Mouse (Mus musculus): Measurements from ENCODE around the gene Gm14214.

Gm14214 gene

GRCm38 (mm10) chr2:154769930-154770329, at the start of gene Gm14214:
Gene Gm14214 (minus strand): TSS chr2:154770030.
- no peak for DNase-seq (ENCODE audit: low spot score in 2 of 2)

DNA sequence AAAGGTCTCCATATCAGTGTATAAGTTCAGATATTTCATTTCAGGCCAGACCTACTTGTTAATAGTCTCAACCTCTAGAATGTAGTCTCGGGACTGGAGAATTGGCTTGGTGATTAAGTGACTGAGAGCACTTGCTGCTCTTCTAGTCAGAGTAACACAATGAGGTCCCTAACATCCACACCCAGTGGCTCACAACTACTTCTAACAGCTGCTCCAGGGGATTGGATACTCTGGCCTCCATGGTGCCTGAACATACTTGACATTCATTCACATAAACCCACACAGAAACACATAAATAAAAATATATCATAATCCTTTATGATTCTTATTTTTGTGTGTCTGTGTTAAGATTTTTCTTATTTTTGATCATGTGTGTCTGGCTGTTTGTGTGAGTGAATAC, 48.8 kb upstream of the Gm14214 start:
- no peak for DNase-seq (ENCODE audit: low spot score in 2 of 2)

GRCm38 (mm10) chr2:154817788-154818187, 48.0 kb upstream of the Gm14214 start:
- DNase-seq (ENCODE audit: low spot score in 2 of 2) = no peak

DNA sequence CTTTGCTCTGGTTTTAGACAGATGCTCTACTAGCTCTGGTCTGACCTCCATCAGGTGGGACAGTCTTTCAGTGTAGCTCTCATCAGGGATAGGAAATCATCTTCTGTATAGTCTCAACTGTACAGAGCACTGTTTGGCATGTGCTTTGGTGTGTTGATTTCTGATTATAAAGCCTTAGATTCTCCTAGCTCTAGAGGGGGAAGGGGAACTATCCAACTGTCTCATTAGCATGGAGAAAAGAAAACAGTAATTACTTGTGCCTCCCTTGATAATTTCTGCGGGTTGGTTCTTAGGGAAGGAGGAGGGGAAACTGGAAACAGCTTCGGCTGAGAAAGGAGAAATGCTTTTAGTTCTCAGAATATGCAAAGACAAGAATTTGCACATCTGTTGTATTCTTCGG, 47.3 kb upstream of the Gm14214 start:
- DNase-seq (ENCODE audit: low spot score in 2 of 2) = no peak

GRCm38 (mm10) chr2:154813426-154813825, 43.6 kb upstream of the Gm14214 start:
- DNase-seq (ENCODE audit: low spot score in 2 of 2) = no peak

DNA sequence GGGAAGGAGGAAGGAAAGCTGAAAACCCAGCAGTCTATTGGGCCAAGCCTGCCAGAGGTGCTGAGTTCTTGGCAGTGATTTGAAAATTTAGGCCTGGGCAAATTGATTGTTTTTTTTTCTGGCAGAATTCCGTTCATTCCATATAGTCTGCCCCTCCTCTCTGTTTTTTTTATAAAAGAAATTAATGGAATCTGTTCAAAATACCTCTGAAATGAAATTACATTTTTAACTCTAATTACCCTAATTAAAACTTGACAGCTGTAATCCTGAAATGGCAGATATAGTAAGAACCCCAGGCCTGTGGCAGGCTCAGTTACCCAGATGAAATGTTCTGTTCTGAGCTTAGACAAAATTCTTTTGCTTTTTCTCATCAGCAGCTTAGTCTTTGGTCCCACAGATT, 41.0 kb upstream of the Gm14214 start:
- DNase-seq (ENCODE audit: low spot score in 2 of 2) = no peak

DNA sequence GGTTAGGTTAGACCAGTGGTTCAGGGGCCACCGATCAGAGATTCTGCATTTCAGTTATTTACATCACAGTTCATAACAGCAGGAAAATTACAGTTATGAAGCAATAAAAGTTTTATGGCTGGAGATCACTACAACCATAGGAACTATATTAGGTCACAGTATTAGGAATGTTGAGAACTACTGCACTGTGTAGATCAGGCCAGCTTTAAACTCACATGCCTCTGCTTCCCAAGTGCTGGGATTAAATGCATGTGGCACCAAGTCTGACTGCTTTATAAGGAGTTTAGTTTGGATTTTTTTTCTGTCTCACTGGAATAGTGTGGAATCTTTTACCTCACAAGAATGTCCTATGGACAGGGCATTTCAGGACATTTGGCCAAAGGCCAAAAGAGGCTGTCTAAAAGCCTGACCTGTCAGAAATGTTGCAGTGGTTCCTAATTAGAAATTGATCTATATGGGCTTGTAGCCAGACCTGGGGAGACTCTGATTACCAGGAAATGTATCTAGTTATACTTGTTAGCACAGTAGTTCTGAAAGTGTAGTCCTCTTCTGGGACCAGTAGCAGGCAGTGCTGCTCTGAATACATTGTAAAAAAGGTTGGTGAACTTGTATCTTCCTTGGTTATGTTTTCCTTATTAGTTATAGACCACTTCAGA, 39.4 kb upstream of the Gm14214 start:
- peak; percentile 31 to 50 for DNase-seq (ENCODE audit: low spot score in 2 of 2)

DNA sequence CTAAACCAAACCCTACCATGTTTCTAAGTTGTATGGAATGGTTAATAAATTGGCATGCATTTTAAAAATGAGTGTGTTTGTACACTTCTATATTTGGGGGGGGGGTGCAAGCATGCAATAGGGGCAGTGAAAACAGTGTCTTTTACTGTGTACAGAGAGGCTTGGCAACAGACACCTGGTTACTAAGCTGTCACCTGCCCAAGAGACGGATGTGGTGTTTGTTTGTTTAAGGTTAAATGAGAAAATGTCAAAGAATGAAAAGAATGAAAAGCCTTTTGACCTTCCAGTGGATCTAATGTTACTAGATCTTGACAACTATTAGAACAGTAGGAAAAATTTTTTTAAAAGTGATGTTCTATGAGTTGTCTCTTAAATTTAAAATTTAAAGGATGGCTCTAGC, 37.9 kb upstream of the Gm14214 start:
- DNase-seq (ENCODE audit: low spot score in 2 of 2) = no peak

GRCm38 (mm10) chr2:154803845-154804244, 34.0 kb upstream of the Gm14214 start:
- no peak for DNase-seq (ENCODE audit: low spot score in 2 of 2)

DNA sequence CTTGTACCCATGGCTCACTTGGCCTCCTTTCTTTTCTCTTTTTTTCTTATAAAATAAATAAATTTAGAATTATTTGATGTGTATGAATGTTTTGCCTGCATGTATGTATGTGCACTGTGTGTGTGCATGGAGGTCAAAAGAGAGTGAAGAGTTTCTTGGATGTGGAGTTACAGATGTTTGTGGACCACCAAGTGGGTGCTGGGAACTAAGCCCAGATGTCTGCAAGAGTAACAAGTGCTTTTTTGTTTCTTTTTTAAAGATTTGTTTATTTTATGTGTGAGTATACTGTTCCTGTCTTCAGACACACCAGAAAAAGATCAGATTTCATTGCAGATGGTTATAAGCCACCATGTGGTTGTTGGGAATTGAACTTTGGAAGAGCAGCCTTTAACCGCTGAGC, 33.5 kb upstream of the Gm14214 start:
- no peak for DNase-seq (ENCODE audit: low spot score in 2 of 2)

GRCm38 (mm10) chr2:154791661-154792642, 22.1 kb upstream of the Gm14214 start:
- DNase-seq (ENCODE audit: low spot score in 2 of 2) = peak; percentile 84 to 86

- peak; percentile 96 for DNase-seq (ENCODE audit: low spot score in 2 of 2)
Observed at GRCm38 (mm10) chr2:154790656-154791483, 21.0 kb upstream of the Gm14214 start, which contains the start of the genes Raly and a. Gene Raly (plus strand): TSS chr2:154791096. Gene a (plus strand): TSS chr2:154791402.

- DNase-seq (ENCODE audit: low spot score in 2 of 2) = peak in 1 of 2 experiments; percentile 11
Observed at GRCm38 (mm10) chr2:154789977-154790655, 20.3 kb upstream of the Gm14214 start.

DNA sequence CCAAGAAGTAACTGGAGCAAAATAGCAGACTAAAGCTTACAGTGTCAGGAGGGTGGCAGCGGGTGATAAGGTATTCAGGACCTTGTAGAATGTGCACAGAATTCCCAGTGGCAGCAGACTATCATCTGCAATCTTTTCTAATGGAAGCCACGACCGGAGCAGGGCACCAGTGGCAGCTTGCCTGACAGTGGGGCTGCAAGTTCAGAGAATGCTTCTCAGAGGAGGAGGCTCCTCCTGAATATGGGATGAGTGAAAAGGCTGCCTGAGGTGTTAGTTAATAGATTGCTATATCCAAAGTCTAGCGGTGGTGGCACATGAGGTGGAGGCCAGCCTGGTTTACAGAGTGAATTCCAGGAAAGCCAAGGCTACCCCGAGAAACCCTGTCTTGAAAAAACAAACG, 19.6 kb upstream of the Gm14214 start:
- DNase-seq (ENCODE audit: low spot score in 2 of 2) = no peak

DNA sequence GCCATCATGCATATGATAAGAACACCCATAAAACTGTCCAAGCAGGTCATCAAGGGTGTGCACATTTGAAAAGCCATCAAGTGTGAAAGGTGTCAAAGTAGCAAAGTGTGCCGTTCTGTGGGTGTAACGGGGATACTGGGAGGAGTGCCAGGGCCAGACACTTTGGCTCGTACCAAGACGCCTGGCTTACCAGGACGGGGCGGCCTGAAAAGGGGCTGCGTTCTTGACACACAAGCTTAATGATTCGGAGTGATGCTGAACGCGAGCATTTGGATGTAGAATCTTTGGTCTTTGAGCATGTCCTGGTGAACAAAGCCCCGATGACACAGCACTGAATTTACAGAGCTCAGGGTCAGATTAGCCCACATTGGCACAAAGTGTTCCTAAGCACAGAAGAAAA, 16.9 kb upstream of the Gm14214 start:
- DNase-seq (ENCODE audit: low spot score in 2 of 2) = no peak

DNA sequence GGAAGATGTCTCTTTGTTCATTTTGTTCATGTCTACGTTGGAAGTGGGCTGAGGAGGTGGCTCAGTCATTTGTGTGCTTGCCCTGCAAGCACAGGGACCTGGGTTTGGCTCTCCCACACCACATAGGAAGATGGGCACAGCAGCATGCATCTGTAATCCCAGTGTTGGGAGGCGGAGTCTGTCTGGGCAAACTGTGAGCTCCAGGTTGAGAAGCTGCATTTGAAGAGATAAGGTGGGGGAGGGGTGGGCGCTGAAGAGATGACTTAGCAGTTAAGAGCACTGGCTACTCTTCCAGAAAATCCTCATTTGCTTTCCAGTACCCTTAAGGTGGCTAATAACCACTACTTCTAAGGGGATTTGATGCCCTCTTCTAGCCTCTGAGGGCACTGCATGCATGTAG, 16.4 kb upstream of the Gm14214 start:
- DNase-seq (ENCODE audit: low spot score in 2 of 2) = no peak

DNA sequence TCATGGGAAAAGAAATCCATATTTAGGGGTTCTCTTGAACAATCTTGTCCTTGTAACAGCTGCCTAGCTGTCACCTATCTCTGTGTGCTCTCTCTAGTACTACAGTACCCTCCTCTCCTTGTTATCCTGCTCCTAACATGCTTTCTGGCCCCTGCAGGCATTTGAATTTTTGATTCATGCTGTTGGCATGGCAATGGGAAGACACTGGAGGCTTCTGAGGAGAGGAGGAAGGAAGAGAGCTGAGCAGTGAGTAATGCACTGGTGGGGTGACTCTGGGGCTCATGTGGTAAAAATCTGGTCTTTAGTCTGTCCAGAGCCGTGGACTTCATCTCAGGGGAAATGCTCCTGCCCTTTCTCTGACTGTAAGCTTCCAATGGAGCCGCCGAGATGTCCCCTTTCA, 15.5 kb upstream of the Gm14214 start:
- no peak for DNase-seq (ENCODE audit: low spot score in 2 of 2)

- DNase-seq (ENCODE audit: low spot score in 2 of 2) = no peak
Observed at GRCm38 (mm10) chr2:154782856-154783650, 13.2 kb upstream of the Gm14214 start.

GRCm38 (mm10) chr2:154782361-154782760, 12.5 kb upstream of the Gm14214 start:
- DNase-seq (ENCODE audit: low spot score in 2 of 2) = no peak

DNA sequence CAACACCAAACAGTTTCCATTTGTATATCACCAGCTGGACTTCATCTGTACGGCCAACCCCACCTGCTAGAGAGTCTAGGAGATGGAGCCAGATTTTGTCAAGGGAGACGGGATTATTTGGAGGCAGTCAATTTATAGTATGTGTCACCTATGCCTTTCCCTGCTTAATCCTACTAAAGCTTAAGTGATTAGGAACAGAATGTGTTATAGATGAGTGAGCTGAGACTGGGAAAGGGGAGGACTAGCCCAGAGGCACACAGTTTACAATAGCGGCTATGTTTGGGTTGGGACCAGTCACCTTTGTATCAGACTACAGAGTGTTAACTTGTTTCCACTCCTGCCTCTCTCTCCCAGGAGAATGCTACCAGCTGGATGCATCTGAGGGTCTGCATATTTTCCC, 9.8 kb upstream of the Gm14214 start:
- no peak for DNase-seq (ENCODE audit: low spot score in 2 of 2)

DNA sequence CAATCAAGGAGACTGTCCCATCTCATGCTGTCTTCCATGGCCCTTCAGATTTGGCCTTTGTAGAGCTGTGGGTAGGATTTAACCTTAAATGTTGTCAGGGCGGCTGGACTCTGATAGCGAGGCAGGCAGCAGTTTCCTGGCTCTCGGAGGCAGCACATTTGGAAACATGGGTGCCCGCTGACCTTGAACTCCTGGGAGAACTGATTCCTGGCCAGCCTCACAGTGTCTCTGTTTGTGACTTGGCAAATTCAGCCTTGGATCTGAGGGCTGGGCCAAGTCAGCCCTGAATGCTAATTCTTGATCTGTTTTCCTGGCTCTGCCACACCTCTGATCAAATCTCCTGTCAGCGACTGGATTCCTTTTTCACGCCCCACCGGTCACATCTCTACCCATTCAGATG, 6.7 kb upstream of the Gm14214 start:
- DNase-seq (ENCODE audit: low spot score in 2 of 2) = no peak
